Mouse (Mus musculus) urinary bladder, postnatal 10 days (tissue): ENCODE data around the gene Ahdc1.
"Not testable (repeated sequence)": the region's sequence is repeated elsewhere in the genome, so short reads cannot be mapped to it uniquely, and the experiment has no call there.

Source experiments
- DNase-seq: peaks from one replicate; pipeline ENCODE4 v3.0.0; 2022; ENCODE audit warnings: low spot score

Gene Ahdc1

DNA sequence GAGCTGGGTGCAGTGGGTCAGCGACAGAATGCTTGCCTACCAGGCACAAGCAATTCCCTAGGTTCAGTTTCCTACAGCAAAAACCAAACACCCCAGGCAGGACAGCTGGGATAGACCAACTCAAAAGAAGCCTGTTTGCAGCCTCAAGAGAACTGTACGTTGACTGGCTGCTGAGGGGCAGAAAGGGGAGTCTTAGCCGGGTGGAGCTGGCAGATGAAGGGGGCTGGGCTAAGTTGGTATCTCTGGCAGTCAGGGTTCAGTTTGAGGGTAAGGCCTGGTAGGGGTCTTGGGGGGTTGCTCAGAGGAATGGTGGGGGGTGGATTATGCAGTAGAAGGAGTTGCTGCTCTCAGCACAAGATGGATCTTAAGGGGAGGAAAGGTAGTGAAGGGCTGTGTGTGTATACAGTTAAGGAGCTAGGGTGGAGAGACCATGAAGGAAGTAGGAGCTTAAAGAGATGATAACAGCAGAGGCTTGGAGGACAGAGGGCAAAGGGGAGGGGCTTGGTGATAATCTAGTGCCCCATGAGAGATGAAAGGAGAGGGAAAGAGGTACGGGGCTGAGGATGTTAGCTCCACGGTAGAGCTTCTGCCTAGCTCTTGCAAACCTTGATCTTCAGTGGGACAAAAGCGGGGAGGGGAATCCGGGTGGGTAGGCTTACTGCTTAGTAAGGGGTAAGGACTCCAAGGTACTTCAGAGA lies 68.5 kb downstream of the Ahdc1 start:
- DNase-seq: no peak

- no peak for DNase-seq
Observed at GRCm38 (mm10) chr4:133080862-133081261, 69.8 kb downstream of the Ahdc1 start.

- no peak for DNase-seq
Observed at GRCm38 (mm10) chr4:133082216-133082773, 71.2 kb downstream of the Ahdc1 start.

GRCm38 (mm10) chr4:133083991-133084861 lies 73.2 kb downstream of the Ahdc1 start:
- DNase-seq: no peak

DNA sequence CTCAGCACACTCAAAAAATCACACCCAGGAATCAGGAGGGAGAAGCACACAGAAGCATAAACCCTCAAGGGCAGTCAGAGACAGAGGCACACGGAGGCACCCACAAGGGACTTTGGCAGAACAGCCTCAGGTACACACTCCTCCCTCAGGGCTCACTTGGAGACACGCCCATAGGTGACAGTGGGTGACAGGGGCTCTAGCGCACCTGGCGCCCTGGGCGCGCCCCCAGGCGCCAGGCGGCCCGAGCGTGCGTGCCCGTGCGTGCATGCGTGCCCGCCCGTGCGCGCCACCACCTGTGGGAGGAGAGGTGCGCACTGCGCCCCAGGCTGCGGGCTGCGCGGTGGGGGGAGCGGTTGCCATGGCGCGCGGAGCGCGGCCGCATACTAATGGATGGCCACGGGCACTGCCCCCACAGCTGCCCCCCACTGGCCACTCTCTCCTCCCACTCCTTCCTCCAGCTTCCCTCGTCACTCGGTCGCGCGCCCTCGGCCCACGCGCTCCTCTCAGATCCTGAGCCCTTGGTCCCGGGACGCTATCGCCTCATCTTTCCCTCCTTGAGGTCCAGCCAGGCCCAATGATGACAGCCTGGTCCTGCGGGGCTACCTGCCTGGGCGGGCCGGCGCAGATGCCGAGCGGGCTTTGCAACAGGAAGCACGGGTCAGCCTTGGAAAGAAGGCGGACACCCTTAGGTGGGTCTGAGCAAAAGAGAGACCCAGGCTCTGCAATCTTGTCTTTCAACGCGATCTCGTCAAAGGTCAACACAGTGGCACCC lies 74.1 kb downstream of the Ahdc1 start:
- no peak for DNase-seq

DNA sequence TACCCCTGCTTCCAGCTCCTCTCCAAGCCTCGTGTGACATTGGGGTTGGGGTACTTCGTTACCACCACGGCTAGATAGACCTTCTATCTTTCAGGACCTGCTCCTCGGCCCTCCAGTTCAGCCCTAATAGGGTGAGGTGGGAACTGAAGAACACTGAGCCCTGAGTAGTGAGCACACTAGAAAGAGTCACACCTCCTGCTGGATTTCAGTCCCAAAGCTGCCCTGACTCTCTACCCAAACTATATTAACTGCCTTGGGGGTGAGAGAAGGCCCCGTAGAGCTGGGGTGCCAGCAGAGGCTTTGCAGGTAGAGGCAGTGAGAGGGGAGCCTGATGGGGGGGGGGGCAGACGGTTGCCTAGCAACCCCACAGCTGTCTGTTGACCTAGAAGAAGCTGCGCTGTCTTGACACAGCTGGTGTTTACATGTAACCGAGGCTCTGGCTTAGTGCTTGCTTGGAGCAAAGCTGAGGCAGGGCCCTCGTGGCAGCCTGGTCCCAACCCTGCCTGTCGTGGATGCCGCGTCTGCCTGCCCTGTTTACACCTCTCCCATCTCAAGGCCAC lies 74.8 kb downstream of the Ahdc1 start:
- DNase-seq: no peak

DNA sequence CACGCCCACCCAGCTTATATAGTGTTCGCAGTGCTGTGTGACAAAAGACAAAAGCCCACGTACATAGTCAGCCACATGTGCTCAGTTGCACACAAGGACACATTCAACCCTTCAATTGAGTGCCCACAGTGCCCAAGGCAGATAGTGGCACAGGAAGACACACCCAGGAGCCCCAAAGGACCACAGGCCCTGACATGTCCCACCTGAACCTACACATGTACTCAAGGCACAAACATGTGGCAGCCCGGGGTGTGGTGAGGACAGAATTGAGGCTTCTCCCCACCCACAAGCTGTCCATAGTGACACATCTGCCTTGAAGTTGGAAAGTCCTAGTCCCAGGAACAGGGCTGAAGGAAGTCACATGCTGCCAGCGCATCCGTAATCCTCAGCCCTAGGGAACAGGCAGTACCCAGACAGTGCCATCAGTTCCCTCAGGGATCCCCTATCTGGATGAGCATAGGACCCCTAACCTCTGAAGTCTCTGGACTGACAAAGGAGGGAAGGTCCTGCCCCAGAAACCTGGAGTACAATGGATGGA lies 76.2 kb downstream of the Ahdc1 start:
- no peak for DNase-seq

DNA sequence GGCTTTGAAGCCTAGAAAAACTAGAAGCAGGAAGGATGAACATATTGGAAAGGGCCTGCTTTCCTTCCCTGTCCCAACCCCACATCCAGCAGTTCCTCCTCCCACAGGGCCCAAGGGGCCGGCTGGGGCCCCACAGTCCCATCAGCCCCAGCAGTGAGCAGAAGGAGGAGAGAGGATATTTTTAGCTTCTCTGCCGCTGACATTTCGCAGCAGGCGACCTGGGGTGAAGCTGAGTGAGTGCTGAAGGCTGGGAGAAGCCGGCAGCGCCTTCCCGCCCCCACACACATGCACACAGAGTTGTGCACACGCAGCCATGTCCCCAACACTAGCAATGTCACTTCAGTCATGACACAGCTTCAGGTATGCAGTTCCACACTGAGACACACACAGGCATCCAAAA lies 76.8 kb downstream of the Ahdc1 start:
- no peak for DNase-seq

DNA sequence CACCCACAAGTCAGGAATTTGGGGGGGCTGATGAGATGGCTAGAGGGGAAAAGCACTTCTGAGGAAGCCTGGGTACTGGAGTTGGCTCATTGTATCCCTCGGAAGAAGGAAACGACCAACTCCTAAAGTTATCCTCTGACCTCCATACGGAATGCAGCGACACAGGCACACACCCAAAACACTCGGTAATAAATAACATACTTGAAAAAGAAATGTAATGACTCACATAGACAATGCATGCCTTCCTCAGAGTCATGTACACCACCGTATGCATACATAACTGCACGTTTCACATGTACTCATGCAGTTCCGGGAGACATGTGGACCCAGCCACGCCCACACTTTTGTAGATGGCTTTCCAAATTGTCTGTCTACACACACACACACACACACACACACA lies 78.3 kb downstream of the Ahdc1 start:
- no peak for DNase-seq

DNA sequence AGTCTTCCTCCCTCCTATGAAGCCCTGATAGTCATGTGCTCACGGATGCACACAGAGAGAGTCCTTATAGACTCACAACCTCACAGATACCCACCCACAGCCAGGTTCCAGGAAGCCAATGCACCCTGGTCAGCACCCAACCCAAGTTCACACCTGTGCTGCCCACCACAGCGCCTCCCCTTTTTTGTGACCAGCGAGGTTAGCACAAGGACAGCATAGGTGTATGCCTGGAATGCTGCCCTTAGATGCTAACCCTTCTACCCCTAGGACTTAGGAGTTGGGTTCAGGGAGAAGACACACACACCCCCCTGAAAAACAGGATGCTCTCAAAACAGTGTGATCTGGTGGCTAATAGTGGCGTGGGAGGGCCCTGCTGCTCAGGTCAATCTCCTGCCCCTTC lies 78.7 kb downstream of the Ahdc1 start:
- DNase-seq: no peak

- no peak for DNase-seq
Observed at GRCm38 (mm10) chr4:133090276-133090719, 79.2 kb downstream of the Ahdc1 start.

DNA sequence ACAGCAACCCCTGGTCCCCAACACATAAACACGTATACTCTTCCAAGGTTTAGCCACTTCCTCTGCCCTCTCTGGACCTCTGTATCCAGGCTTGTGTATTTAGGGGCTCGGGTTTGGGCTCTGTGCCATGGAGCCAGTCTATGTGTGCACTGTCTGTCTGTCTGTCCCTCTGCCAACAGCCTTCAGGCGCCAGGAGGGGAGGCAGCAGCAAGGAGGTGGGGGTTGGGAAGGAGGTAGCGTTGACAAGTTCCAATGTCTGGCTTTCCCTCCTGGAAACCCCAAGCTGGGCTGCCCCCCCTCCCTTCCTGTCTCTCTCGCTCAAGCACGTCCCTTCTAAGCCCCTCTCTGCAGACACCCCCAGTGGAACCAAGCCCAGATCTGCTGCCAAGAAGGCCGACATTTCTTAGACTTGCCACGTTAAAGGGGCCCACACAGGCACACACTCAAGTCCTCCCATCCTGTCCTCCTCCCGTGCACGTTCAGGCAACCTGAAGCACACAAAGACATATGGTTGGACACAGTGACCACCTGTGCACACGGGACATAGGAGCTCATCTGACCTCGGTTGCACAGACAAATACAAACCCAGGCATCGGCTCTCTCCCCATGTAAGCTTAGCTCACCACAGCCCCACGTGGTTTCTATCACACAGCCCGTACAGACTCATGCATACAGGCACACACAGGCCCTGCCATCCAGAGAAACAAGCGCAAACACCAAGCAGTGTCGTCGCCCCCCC lies 79.8 kb downstream of the Ahdc1 start:
- DNase-seq: no peak

DNA sequence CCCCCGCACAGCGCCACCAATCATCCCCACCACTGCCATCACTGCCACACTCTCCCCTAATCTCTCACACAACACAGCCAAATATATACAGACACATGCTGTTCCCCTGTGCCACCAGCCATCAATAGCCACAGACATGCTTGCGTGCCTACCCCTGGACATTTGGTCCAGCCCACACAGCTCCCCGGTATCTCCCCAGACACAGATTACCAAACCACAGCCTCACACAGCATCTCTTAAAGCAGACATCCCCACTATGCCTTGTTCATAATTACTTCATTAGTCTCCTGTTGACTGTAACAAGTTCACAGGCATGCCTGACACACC lies 80.4 kb downstream of the Ahdc1 start:
- DNase-seq: no peak

DNA sequence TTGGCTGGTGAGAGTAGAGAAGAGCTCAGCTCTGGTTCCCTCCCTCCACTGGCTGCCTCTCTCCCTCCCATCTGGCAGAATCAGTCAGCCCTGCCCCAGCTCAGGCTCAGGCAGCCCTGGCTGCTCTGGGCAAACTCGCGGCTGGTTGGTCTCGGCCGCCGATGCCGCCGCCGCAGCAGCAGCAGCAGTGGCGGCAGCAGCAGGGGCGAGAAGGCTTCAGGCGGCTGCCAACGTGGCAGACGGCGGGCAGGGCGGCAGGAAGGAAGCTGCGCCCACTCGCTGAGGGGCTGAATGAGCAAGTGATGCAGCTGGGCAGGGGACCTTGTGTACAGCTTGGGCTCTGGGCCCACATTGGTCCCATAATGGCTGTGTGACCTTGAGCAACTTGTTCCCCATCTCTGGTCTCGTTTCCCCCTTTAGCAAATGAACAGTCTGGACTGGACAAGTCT lies 81.4 kb downstream of the Ahdc1 start:
- DNase-seq: no peak

DNA sequence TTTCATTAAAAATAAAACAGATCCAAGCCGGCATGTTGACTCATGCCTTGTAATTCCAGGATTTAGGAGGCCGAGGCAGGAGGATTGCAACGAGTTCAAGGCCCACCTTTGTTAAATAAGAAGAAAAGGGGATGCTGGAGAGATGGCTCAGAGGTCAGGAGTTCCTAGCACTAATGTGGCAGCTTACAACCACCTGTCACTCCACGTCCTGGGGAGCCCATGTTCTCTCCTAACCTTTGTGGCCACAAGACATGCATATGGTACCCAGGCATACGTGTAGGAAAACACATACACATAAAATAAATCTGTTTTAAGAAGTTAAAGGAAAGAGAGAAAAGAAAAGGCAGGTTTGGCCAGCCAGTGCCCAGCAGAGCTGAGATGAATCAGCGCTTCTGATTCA lies 82.0 kb downstream of the Ahdc1 start:
- DNase-seq: no peak

DNA sequence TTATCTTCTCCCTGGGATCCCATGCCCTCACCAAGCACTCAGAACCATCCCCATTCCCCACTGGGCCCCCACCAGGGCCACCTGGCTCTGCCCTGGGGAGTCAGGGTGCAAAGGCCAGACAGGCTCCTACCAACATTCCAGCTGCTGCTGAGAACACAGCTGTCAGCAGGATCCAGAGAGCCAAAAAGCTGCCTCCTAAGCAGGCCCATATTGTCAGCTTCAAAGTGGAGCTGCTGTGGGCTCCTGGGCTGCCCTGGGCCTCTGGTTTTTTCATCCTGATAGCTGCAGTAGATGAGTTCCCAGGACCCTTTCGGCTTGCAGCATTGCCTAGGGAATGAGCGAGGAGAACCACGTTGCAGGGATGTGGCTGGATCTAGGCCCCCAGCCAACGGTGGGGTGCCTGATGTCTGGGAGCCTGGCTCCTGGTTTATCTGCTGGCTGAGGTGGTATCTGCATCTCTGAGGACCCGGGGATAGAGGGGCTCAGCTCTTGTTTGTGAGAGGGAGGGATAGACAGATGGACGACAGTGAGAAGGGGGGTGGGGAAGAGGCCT lies 82.5 kb downstream of the Ahdc1 start:
- no peak for DNase-seq

GRCm38 (mm10) chr4:133094255-133094654 lies 83.2 kb downstream of the Ahdc1 start:
- DNase-seq: no peak

- DNase-seq: no peak
Observed at GRCm38 (mm10) chr4:133094936-133095733, 84.1 kb downstream of the Ahdc1 start.

DNA sequence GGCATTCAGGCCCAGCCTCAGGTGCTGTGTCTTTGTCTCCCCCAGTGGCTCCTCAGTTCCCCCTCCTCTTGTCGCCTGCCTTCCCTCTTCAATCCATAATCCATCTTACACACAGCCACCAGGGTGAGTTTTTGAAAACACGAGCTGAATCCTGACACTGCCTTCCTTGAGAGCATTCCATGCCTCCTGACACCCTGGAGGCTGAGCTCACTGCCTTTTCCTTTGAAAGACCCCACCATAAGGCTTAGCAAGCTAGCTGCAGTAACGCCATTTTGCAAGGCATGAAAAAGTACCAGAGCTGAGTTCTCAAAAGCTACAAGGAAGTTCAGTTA lies 84.6 kb downstream of the Ahdc1 start:
- not testable (repeated sequence) for DNase-seq

- DNase-seq: not testable (repeated sequence)
Observed at GRCm38 (mm10) chr4:133096671-133097070, 85.6 kb downstream of the Ahdc1 start.
